Mouse (Mus musculus): ENCODE measurements around the gene Morc1.

The Morc1 gene

DNA sequence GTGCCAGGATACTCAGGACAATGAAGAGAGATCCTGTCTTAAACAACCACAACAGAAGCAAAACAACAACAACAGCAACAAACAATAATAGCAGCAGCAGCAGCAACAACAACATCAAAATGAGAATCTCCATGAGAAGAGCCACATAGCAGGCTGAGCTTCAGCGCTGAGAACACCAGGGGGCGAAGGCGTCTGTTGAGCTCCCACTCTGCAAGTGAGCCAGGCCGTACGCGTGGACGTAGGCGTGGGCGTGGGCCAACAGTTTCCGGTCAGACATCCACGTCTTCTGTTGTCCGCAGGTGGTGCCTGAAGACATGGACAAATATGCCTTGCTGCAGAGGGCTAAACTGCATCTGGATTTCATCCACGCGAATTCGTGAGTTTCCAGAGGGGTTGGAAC, at the start of gene Morc1:
Gene Morc1 (plus strand): TSS at position 211 of the 400 bp plus-strand sequence.
- DNase-seq (ENCODE audit: low read depth), result no peak

DNA sequence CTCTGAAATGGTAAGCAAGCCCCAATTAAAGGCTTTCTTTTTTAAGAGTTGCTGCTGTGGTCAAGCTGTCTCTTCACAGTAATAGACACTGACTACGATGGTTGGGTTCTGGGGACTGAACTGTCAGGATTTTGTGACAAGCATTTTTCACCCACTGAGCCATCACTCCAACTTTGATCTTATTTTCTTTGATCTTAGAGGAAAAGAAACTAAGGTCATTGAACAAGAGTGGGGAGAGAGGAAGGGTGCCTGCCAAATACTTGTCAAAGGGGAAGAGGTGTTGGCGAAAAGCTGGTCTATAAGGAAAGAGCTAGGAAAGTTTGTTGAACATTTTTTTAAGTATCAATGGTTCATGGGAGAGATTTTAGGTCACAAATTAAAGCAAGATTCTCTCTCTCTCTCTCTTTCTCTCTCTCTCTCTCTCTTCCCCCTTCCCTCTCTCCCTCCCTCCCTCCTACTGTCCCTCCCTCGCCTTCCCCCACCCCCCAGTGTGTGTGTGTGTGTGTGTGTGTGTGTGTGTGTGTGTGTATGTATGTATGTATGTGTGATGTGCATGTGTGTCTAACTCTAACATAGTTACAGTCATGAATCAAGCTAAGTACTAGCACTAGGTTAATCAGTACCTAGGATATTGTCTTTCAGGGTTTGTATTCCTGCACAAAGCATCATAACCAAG, 47.3 kb upstream of the Morc1 start:
- DNase-seq (ENCODE audit: low read depth), result no peak

DNA sequence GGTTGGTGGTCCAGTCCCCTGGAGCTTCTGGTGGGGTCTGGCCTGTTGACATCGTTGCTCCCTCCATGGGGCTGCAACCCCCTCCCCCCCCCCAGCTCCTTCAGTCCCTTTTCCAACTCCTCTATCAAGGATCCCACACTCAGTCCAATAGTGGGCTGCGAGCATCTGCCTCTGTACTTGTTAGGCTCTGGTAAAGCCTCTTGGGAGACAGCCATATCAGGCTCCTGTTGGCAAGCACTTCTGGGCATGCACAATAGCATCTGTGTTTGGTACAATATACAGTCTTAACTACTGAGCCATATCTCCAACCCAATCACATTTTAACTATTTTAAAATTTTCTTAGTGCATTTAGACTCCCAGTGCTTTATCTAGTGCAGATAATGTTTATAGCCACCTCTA, 44.1 kb upstream of the Morc1 start:
- DNase-seq (ENCODE audit: low read depth), result no peak

DNA sequence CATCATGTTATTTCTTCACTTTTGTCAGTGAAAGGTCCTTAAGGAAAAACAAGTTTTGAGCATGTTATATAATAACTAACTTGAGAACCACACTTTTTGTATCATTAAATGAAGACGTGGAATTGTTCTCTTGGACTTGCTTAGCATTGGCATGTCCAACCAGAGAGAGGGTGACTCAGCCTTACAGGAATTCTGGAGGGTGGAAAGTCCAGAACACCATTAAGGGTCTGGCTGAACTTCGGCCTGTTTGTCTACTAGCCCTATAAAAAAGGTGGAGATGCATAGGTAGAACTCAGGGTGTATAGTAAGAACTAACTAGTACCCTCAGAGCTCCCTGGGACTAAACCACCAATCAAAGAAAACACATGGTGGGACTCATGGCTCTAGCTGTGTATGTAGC, 35.8 kb upstream of the Morc1 start:
- DNase-seq (ENCODE audit: low read depth), result no peak

DNA sequence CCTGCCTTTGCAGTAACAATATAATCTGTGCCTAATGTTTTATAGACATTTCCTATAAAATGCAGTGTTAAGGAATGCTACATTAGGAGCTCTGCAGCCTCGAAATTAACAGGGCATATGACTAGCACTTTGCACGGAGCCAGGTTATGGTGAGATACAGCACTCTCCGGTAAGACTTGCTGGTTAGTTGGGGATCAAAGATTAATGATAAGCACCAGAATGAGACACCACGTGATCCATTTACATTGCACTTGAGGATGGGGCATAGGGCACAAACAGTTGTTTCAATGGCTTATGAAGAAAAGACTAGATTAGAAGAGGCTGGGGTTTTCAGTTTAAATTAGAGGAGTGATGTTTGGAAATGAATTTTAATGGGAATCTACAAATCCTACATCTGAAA, 28.1 kb upstream of the Morc1 start:
- no peak for DNase-seq (ENCODE audit: low read depth)

DNA sequence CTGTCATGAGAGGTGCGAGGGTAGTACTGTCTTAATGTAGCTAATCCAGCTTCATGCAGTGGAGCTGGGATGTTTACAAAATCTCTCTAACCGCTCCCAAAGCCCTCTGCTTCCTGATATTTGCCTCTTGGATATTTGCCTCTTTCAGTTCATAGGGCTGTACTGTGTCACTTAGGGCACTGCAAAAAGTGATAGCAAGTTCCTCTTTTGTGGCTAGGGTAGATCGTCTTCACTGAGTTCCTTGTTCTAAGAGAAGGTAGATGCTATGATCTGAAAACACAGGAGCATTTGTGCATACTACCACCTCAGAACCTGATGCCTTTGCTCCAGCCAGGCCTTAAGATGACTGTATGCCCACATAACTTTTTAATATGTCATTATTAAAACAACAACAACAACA, 27.6 kb upstream of the Morc1 start:
- no peak for DNase-seq (ENCODE audit: low read depth)

DNA sequence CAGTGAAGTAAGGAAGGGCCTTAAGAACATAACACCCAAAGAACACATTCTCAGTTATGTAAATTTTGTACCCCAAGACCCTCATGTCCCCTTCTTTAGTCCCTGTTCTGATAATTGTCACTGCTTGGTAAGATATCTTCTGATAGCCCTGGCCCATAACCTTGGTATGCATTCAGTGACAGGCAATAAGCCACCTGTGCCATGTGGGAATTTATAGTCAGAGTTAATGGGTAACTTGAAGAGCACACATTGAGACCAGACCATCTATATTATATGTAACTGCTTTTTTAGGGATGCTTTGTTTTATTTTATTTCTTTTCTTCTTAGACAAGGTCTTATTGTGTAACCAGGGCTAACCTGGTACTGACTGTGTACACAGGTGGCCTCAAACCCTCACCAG, 27.0 kb upstream of the Morc1 start:
- no peak for DNase-seq (ENCODE audit: low read depth)

DNA sequence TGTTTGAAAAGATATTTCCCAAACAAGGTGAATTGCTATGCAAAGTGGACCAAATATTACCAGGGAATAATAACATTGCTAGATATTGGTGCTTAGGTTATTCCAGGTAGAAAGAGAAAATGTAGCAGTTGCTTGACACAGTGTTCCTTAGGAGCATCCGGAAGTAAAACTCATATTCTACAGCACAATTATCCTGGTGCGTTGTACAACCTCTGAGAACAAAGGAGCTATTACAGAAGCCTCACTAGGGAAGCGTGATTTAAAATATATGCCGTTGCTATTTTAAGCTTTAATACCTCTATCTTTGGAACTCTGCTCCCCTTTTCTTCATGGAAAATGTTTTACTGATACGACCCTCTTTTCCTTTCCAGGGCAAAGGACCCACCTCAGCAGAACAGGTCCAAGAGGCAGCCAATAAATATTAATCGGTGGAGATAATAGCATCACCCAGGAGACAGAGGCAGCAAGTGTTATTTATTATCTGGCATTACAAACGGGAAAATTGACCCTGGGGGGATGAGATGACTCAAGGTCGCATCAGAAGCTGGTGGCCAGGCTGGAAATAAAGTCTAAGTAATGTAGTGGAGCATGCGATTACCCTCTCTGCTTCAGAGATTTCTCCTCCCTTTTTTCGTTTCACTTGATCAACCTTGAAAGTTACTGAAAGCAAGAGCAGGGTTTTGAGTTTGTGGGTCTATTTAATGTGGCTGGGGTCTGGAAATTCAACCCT, 25.2 kb upstream of the Morc1 start:
- DNase-seq (ENCODE audit: low read depth), result no peak

DNA sequence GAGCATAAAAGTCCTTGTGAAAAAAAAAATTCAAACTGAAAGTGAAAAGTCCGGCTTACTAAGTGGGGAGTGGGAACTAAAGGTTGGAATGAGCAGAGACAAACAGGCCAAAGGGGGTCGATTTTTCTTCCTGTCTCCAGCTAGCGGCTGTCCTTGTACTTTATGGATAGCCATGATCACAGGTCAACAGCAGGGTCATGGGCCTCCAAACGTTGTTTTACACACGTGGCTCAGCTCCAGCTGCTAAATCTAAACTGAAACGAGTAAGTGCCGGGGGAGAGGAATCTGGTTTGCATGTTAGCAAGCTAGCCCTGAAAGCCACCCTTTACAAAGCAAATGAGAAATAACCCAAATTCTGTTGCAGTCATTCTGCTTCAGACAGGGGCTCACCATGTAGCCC, 21.5 kb upstream of the Morc1 start:
- no peak for DNase-seq (ENCODE audit: low read depth)

DNA sequence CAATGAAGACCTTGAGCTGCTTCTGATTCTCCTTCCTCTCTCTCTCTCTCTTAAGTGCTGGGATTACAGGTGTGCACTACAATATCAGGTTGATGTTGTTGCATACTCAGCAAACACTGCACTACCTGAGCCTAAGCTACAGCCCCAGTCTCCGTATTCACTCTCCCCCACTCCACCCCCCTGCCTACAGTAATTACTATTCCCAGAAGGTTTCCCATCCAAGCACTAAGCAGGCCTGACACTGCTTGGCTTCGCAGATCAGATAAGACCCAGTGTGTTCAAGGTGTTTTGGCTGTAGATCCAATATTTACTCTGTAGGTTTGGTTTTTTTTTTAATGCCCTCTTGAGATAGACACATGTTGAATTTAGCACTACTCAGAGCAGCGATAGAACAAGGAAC, 20.9 kb upstream of the Morc1 start:
- DNase-seq (ENCODE audit: low read depth), result no peak

DNA sequence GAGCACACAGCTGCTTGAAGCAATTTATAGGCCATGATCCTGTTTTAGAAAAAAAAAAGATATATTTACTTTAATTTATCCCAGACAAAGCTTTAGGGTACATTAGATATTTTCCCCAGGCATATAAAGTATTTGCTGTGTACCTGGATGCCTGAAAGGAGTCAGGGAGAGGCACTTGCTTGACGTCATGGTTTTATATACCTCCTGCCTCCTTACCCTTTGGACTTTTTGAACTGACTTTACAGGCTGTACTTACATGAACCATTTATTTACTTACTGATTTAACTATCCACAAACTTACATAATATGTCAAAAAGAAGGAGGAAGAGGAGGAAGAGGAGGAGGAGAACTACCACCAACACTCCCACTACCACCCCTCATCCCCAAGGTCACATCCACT, 18.8 kb upstream of the Morc1 start, which contains the start of gene Gm5485:
Gene Gm5485 (minus strand): TSS at position 171 of the 400 bp plus-strand sequence.
- no peak for DNase-seq (ENCODE audit: low read depth)

DNA sequence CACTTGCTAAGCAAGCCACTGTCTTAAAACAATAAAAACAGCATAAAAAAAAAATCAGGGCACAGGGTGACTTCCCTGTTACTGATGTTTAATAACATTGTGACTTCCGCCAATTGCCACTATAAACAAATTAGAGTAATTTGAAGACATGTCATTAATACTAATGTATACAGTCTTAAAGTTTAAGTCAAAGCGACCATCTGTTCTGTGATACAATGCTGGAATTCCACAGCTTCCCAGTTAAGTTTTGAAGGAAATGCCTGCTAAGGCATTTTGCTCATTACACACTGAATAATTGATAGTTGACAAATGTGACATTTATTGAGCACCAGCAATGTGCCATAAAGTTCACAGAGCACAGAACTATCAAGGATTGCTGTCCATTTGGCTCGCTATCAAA, 12.5 kb upstream of the Morc1 start:
- no peak for DNase-seq (ENCODE audit: low read depth)

DNA sequence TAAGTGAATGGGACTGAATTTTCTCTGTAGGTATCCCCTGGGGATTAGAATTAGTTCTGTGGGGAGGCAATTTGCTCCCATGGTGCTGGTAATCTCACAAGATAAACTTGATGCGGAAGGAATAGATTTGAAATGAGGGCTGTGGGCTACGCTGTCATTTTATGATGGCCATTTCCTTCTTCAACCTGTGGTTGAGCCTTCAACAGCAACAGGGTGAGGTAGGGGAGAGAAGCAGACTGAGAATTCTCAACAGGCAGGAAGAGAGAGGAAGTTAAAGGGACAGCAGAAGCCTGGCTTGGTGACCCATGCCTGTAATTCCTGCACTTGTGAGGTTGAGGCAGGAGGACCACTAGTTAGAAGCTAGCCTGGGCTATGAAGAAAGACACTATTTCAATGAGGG, 12.0 kb upstream of the Morc1 start:
- DNase-seq (ENCODE audit: low read depth), result no peak

DNA sequence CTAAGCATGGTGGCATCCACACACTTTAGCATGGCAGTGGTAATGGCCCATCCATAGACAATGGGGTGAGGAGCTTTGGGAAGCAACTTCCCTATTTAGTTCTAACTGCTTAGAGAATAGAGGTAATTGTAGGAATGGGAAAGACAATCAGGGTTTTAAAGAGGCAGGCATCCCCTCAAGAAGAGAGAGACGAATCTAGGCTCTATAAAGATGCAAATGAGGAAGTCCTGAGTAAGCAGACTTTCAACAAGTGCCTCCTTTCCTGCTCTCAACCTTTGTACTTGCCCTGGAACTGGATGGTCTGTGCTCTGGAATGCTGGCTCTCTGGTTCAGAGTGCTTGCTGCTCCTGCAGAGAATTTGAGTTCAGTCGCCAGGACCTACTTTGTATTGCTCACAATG, 8.5 kb upstream of the Morc1 start:
- DNase-seq (ENCODE audit: low read depth), result no peak

DNA sequence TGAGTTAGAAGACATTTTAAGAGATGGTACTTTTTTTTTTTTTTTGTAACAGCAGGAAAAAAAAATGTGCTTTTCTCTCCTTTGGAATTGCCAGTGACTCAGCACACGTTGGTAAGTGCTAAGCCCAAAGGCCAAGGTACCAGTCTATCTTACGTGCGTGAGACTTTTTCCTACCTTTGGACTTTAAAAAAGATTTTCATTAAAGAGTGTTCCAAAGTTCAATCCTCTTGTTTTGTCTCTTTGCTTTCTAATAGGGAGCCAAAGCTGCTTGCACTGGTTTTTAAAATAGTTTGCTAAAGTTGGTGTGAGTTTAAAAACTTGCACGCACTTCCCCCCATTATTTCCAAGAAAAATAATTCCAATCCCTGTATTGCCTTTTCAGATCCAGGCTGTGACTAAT, 7.0 kb upstream of the Morc1 start:
- no peak for DNase-seq (ENCODE audit: low read depth)

DNA sequence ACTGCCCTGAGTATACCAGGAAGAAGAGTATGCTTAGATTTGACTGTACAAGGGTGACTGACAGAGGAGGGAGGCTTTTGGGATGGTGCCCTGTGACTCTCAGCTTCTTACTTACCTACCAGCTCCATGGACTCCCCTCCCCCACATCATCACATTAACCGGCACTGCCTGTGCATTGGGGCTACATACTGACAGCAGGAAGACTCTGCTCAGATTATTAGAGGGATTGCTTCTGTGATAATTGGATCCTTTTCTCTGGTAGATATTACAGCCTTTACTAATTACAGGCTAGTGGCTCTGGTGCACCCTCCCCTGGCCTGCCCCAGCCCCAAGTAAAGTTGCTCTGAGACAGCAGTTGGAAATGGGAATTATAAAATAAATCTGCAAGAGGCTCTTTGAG, 1.6 kb upstream of the Morc1 start:
- DNase-seq (ENCODE audit: low read depth), result no peak

DNA sequence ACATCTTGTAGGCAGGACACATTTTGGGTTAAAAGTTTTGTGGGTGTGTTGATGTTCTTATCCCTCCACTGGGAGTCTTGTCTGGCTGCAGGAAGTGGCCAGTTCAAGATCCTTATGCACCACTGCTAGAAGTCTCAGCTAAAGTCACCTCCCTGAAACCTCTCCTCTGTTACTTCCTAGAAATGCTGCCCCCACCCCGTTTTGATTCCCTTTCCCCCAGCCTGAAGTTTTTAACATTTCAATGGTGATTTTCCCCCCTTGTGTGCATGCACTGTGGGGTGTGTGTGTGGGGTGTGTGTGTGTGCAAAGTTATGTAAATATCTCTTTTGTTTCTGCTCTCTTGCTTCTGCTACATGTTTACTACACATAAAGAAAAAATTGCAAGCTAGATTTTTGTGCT, 4.4 kb downstream of the Morc1 start:
- DNase-seq (ENCODE audit: low read depth), result no peak

DNA sequence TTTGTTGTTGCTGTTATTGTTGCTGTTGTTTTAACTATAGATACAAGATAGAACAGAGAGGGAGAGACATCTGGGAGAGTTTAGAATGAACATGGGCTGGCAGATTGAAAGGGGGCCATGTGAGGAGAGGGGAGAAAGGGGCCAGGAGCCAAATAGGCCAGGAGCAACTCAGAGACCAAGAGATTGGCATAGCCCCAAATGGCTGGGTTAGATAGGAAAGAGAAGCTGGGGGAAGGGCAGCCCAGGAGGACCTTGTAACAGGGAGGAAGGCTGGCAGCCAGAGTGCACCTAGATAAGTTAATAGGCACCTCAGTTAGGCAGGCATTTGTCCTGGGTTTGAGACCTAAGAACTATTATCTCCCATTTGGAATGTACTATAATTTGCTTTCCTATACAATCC, 6.4 kb downstream of the Morc1 start:
- no peak for DNase-seq (ENCODE audit: low read depth)

DNA sequence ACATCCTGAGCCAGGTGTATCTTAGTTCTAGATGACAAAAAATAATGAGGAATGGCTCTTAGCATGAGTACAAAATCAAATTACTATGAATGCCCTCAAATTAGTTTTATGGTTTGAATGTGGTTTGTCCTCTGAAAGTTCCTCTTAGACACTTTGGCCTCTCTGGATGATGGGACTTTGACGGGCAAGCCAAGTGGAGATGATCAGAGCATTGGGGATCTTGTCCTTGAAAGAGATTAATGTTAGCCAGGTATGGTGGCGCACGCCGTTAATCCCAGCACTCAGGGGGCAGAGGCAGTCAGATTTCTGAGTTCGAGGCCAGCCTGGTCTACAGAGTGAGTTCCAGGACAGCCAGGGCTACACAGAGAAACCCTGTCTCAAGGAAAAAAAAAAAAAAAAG, 13.6 kb downstream of the Morc1 start:
- no peak for DNase-seq (ENCODE audit: low read depth)

DNA sequence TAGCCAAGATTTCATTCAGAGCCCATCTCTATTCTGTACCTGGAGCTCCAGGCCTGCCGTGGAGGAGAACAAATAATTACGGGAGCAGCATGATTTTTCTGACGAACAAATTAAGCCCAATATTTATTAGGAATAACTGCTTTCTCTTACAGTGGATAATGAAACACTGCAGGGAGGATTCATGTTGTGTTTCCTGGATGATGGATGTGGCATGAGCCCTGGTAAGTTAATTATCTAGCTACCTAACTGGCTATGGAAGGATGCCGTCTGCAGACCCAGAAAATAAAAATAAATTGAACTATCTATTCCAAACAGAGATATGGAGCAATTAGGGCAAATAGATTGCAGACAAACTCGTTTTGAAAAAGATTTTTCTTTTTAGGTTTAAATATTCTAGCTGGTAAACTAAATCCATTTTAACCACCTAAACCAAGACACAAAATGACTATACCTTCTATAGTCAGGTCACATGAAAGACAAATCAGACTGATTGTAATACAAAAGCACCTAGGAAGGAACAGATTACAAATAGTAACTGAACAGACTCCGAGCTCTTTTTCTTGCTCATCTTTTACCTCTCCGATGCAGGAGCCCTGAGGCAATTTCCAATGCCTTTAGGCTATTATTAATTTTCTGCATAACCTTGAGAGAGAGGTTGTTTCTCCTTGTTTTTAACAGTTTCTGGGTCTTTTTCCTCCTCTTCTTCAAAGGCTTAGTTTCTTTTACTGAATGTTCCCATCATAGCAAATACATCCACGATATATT, 15.3 kb downstream of the Morc1 start:
- no peak for DNase-seq (ENCODE audit: low read depth)

DNA sequence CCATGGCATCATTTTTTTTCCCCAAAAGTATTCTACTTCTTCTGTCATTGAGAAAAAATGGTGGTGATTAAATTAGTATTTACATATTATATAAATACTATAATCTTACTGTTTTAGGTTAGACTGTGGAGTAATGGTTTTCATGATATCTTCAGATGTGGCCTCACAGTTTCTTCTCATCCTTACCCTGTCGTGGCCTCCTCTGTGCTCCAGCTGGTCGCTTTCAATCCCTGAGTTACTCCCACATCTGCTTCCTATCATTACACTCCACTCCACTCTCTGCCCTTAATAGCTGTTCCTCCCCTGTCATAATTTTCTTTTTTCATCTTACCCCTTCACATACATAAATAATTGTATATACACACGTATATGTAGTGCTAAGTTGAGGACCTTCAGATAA, 22.2 kb downstream of the Morc1 start:
- DNase-seq (ENCODE audit: low read depth), result no peak

DNA sequence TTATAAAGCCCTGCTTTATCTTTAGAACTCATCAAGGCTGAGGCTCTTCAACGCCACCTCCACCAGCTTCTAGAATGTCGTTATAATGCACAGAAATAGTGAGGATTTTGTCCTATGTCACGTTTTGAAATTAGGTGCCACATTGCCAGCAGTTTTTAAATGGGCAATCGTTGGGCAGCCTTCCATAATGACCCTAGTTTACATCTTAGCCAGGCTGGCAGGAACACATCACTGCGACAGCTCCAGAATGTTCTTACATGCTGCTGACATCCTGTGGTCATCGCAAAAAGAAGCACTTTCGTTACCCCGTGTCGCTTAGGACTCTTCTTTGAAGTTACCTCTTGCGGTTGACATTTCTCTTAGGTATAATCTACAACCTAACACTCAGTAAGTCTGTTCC, 42.4 kb downstream of the Morc1 start:
- DNase-seq (ENCODE audit: low read depth), result no peak
